Mouse (Mus musculus) lung, adult 2 months (tissue): ENCODE results near the gene Btbd35f1.
"Not testable (repeated sequence)": the region's sequence is repeated elsewhere in the genome, so short reads cannot be mapped to it uniquely, and the experiment has no call there.

ENCODE experiments used
- CTCF ChIP-seq: fragments of 200-500 bp; IDR thresholded peaks from 2 replicates; pipeline ENCODE4 v1.5.1; 2011; ENCODE audit warnings: mild to moderate bottlenecking, low read length, control low read depth; ENCODE audit not compliant: insufficient read depth
- POLR2A ChIP-seq: fragments of 200-500 bp; IDR thresholded peaks from 2 replicates; pipeline ENCODE4 v1.6.1; 2011; ENCODE audit warnings: low read depth, mild to moderate bottlenecking, control low read depth, low read length, borderline replicate concordance; ENCODE audit errors: extremely low read depth

DNA sequence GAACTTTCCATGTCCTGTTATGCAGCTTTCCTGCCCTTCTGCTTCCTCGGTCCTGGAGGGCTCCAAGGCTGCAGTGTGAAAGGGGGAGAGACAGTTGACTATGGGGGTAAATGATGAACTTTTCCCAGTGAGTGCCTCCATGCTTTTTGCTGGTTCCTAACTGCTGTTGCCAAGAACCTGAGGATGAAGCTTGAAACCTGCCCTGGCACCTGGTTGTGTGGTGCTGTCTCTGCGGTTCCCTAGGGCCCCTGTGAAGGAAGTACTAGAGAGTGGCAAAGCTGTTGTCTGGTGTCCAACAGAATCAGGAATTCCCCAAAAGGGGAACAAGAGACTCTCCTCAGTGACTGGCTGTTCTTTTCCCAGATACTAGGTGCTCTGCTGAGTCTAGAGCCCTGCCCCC, 41.2 kb downstream of the Btbd35f1 start:
- TF ChIP-seq CTCF, POLR2A: not testable (repeated sequence)
